8 mouse cellular contexts compared by ENCODE assay signal in the genomic region with DNA sequence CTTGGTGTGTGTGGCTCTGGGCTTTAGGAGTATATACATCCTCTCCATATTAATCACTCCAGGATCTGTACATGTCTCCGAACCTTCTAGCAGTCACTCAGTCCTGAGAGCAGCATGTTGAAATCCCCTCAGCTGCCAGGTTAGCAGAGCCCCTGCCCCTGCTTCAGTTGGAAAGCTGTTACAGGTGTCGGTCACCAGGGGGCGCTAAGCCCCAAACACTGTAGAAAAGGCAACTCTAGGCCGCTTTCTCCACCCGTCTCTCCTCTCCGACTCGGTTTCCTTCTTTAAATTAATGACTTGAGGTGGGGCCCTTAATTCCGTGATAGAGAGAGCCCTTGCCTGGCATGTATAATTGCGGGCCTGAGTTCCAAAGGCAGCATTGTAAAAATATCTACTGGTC. TPM values are rescaled to one million over a fixed set of nuclear protein-coding genes. Genes with fewer than 3 reads are reported as not detected.
DNase-seq lines count a peak whose midpoint lies in the region; ATAC-seq lines count a peak whose summit lies in the region.

No protein-coding gene starts in this region.

- intact Hi-C loops in gastrocnemius, postnatal 14 days (cut with DNase I; ENCODE audit: low total_unique reads), result no loop called here

- DNase-seq in A20 (ENCODE audit: low read depth, low spot score) (peak; percentile 64), NIH3T3 (ENCODE audit: low read depth) (peak; percentile 84)
- peak; percentile 48 for DNase-seq in gastrocnemius, postnatal 14 days
- peak; percentile 70 for DNase-seq in liver, embryonic 11.5 days (ENCODE audit: low spot score)

- H3K4me3 ChIP-seq in intestine, embryonic 15.5 days (replicated peaks), result 0 out of 2 replicates have a peak overlapping the region, but pooled peaks have one; percentile 0
- H3K4me3 ChIP-seq in liver, embryonic 11.5 days (ENCODE audit: low read depth, low read length), result no peak overlapping the region
- peak overlapping the region; percentile 23; the same call in 1 of the 2 replicates for H3K4me3 ChIP-seq in stomach, embryonic 16.5 days (replicated peaks; ENCODE audit: low read length)

- peak; percentile 71 for ATAC-seq in common myeloid progenitor, adult 5-6 weeks (replicated peaks; ENCODE audit: low read depth, poor library complexity, severe bottlenecking)
- ATAC-seq in intestine, embryonic 15.5 days, result peak; percentile 50
- no peak for ATAC-seq in liver, embryonic 11.5 days (replicated peaks; ENCODE audit: low FRiP score)
- ATAC-seq in monocyte, adult 5-6 weeks (replicated peaks; ENCODE audit: insufficient number of reproducible peaks, low FRiP score, low TSS enrichment, poor library complexity, severe bottlenecking), result peak; percentile 44; the same call in 1 of the 2 replicates
- peak; percentile 38; the same call in 1 of the 2 replicates for ATAC-seq in stomach, embryonic 16.5 days (ENCODE audit: insufficient read depth, low FRiP score)

- H3K4me1 ChIP-seq in intestine, embryonic 15.5 days (replicated peaks), result no peaks in the 10 kb centered on the region
- peaks cover 6% of the 10 kb centered on the region for H3K4me1 ChIP-seq in liver, embryonic 11.5 days (replicated peaks; ENCODE audit: control insufficient read depth, insufficient read depth, low read length)
- H3K4me1 ChIP-seq in stomach, embryonic 16.5 days (ENCODE audit: control insufficient read depth, insufficient read depth, low read length), result peaks cover 8% of the 10 kb centered on the region

- H3K27ac ChIP-seq in intestine, embryonic 15.5 days, result no peak overlapping the region
- no peak overlapping the region for H3K27ac ChIP-seq in liver, embryonic 11.5 days (ENCODE audit: low read depth, low read length)
- peak overlapping the region; percentile 39; the same call in 1 of the 2 replicates for H3K27ac ChIP-seq in stomach, embryonic 16.5 days (ENCODE audit: low read length)

- no peak overlapping the region for H3K9ac ChIP-seq in intestine, embryonic 15.5 days
- H3K9ac ChIP-seq in liver, embryonic 11.5 days (ENCODE audit: low read depth, low read length), result 0 out of 2 replicates have a peak overlapping the region, but pooled peaks have one; percentile 0
- peak overlapping the region; percentile 61 for H3K9ac ChIP-seq in stomach, embryonic 16.5 days (ENCODE audit: low read length)

- H3K4me2 ChIP-seq in intestine, embryonic 15.5 days (replicated peaks), result peak overlapping the region; percentile 42
- H3K4me2 ChIP-seq in liver, embryonic 11.5 days, result peak overlapping the region; percentile 41
- peak overlapping the region; percentile 50 for H3K4me2 ChIP-seq in stomach, embryonic 16.5 days (ENCODE audit: low read depth, low read length)

- H3K9me3 ChIP-seq in intestine, embryonic 15.5 days, result no peaks in the 10 kb centered on the region
- no peaks in the 10 kb centered on the region for H3K9me3 ChIP-seq in liver, embryonic 11.5 days (ENCODE audit: control insufficient read depth, low read length)
- H3K9me3 ChIP-seq in stomach, embryonic 16.5 days (replicated peaks; ENCODE audit: control insufficient read depth, low read length), result no peaks in the 10 kb centered on the region

- peaks cover 20% of the 10 kb centered on the region for H3K36me3 ChIP-seq in intestine, embryonic 15.5 days
- H3K36me3 ChIP-seq in liver, embryonic 11.5 days (ENCODE audit: control insufficient read depth, insufficient read depth, low read length), result peaks cover 33% of the 10 kb centered on the region
- peaks cover 16% of the 10 kb centered on the region for H3K36me3 ChIP-seq in stomach, embryonic 16.5 days (ENCODE audit: control insufficient read depth, insufficient read depth, low read length)

- WGBS in intestine, embryonic 15.5 days, result 14% methylated on average over 9 of the region's 9 CpGs
- WGBS in liver, embryonic 11.5 days, result 9% methylated on average over 9 of the region's 9 CpGs
- WGBS in stomach, embryonic 16.5 days, result 10% methylated on average over 9 of the region's 9 CpGs

- no peaks in the 10 kb centered on the region for H3K27me3 ChIP-seq in intestine, embryonic 15.5 days (replicated peaks)
- H3K27me3 ChIP-seq in liver, embryonic 11.5 days (replicated peaks; ENCODE audit: control insufficient read depth, insufficient read depth, low read length), result no peaks in the 10 kb centered on the region
- H3K27me3 ChIP-seq in stomach, embryonic 16.5 days (ENCODE audit: control insufficient read depth, insufficient read depth, low read length), result no peaks in the 10 kb centered on the region

RNA-seq across cellular contexts. Expression of a gene that starts 6.4 kb away (rescaled TPM):
- 3.8 and 10.0 TPM in 2 replicates for total RNA-seq in common myeloid progenitor, adult 5-6 weeks (2017)
- total RNA-seq in gastrocnemius, postnatal 14 days (2021), result 10 to 100 TPM; 11.9 to 13.8 TPM
- 26.3 and 26.8 TPM in 2 replicates for polyA plus RNA-seq in intestine, embryonic 15.5 days (2015; fragmentation: Nextera tagmentation; extraction: Ambion mirVana)
- polyA plus RNA-seq in liver, embryonic 11.5 days (2014; fragmentation: Nextera tagmentation; extraction: Ambion mirVana), result 31.5 and 37.1 TPM in 2 replicates
- 10.0 to 12.9 TPM (median 10.6 TPM) in 3 replicates for total RNA-seq in monocyte, adult 5-6 weeks (2017)
- 24.0 and 25.2 TPM in 2 replicates for polyA plus RNA-seq in stomach, embryonic 16.5 days (2015; fragmentation: Nextera tagmentation; extraction: Ambion mirVana)

RNA-seq across cellular contexts. Expression of a gene that starts 24.0 kb away (rescaled TPM):
- total RNA-seq in common myeloid progenitor, adult 5-6 weeks (2017), result 68.2 and 70.3 TPM in 2 replicates
- 10 to 100 TPM; 45.8 to 49.1 TPM for total RNA-seq in gastrocnemius, postnatal 14 days (2021)
- polyA plus RNA-seq in intestine, embryonic 15.5 days (2015; fragmentation: Nextera tagmentation; extraction: Ambion mirVana), result 115 and 120 TPM in 2 replicates
- polyA plus RNA-seq in liver, embryonic 11.5 days (2014; fragmentation: Nextera tagmentation; extraction: Ambion mirVana), result 88.6 and 92.1 TPM in 2 replicates
- 74.4 to 107 TPM (median 101 TPM) in 3 replicates for total RNA-seq in monocyte, adult 5-6 weeks (2017)
- polyA plus RNA-seq in stomach, embryonic 16.5 days (2015; fragmentation: Nextera tagmentation; extraction: Ambion mirVana), result 121 and 128 TPM in 2 replicates

RNA-seq across cellular contexts. Expression of a gene that starts 42.8 kb away (rescaled TPM):
- 2.8 and 5.8 TPM in 2 replicates for total RNA-seq in common myeloid progenitor, adult 5-6 weeks (2017)
- 10 to 100 TPM; 12.5 to 17.3 TPM for total RNA-seq in gastrocnemius, postnatal 14 days (2021)
- 102 and 116 TPM in 2 replicates for polyA plus RNA-seq in intestine, embryonic 15.5 days (2015; fragmentation: Nextera tagmentation; extraction: Ambion mirVana)
- polyA plus RNA-seq in liver, embryonic 11.5 days (2014; fragmentation: Nextera tagmentation; extraction: Ambion mirVana), result 52.7 and 56.3 TPM in 2 replicates
- total RNA-seq in monocyte, adult 5-6 weeks (2017), result 3.7 to 18.6 TPM (median 15.7 TPM) in 3 replicates
- 125 and 145 TPM in 2 replicates for polyA plus RNA-seq in stomach, embryonic 16.5 days (2015; fragmentation: Nextera tagmentation; extraction: Ambion mirVana)
